Mouse (Mus musculus): ENCODE measurements around the gene Slc11a1.

DNA sequence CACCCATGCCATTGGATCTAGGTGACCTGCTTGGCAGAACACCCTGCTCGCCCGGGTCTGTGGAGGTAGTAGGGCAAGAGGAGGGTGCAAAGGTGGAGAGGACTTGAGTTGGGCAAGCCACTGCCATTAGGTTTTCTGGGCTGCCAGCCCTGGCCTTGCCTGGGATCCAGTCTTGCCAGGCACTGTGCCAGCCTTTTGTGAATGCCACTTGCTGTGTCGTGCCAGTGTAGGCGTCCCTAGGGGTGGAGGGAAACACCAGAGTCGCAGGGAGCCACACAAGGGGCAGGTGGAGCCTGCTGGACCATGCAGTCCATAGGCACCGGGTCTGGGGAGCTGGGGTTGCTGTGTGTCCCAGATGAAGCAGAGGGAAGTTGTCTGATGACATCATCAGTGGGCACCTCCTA, 34.6 kb upstream of the Slc11a1 start:
- no peak for TF ChIP-seq POLR2A (IDR thresholded peaks at IDR 0.05; ENCODE audit: control insufficient read depth in 1 of 2, insufficient read depth in 1 of 2, low read depth in 1 of 2, low read length in 2 of 2, poor library complexity in 1 of 2)
- TF ChIP-seq MAZ (IDR thresholded peaks at IDR 0.05; ENCODE audit: low read depth, low read length) = no peak
- TF ChIP-seq EP300 (IDR thresholded peaks at IDR 0.05; ENCODE audit: low read depth in 1 of 2, low read length in 2 of 2) = no peak
- no peak for TF ChIP-seq CTCF (IDR thresholded peaks at IDR 0.05 in 2 of 3, conservative IDR thresholded peaks at IDR 0.05 in 1 of 3; ENCODE audit: control insufficient read depth in 1 of 3, insufficient read depth in 1 of 3, low read depth in 2 of 3, low read length in 3 of 3, poor library complexity in 1 of 3, severe bottlenecking in 1 of 3)
- no peak for TF ChIP-seq MYB (IDR thresholded peaks at IDR 0.05; ENCODE audit: low read depth, low read length)
- TF ChIP-seq MXI1 (IDR thresholded peaks at IDR 0.05; ENCODE audit: low read depth, low read length) = no peak
- no peak for TF ChIP-seq MEF2A (IDR thresholded peaks at IDR 0.05; ENCODE audit: extremely low read depth, insufficient replicate concordance, low read depth, low read length, poor library complexity, severe bottlenecking)
- TF ChIP-seq TBP (IDR thresholded peaks at IDR 0.05; ENCODE audit: low read depth, low read length) = no peak
- no peak for TF ChIP-seq RCOR1 (IDR thresholded peaks at IDR 0.05; ENCODE audit: low read depth, low read length)
- TF ChIP-seq GATA1 (IDR thresholded peaks at IDR 0.05; ENCODE audit: low read depth, low read length) = no peak
- no peak for TF ChIP-seq USF1 (IDR thresholded peaks at IDR 0.05; ENCODE audit: low read depth, low read length)
- no peak for TF ChIP-seq MYC (IDR thresholded peaks at IDR 0.05; ENCODE audit: low read depth, low read length)
- TF ChIP-seq CHD2 (IDR thresholded peaks at IDR 0.05; ENCODE audit: low read length) = no peak
- no peak for TF ChIP-seq ZMIZ1 (IDR thresholded peaks at IDR 0.05; ENCODE audit: low read depth, low read length)
